Mouse (Mus musculus): ENCODE results near the gene Atrnl1. TPM values are rescaled to one million over a fixed set of nuclear protein-coding genes. Genes with fewer than 3 reads are reported as not detected.

The Atrnl1 gene
- total RNA-seq, 2 experiments from 2014 or later, result 64.3 to 71.3 TPM

DNA sequence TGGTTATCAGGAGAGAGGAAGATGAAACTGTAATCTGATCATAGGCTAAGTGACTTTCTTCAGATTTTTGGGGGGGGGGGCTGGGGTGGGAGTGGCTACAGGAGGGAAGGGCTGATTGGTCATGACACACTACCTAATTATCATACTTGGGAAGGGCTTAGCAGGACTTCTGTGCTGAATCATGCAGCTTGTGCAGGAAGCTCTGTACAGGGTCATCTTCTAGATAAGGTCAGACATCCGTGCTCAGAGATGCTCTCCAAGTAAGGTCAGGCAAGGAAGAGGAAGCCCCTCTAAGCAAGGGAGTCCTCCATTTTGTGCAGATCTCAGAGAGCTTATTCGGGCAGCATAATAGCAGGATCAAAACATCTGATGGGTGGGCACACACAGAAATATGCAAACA lies 454.7 kb downstream of the Atrnl1 start:
- DNase-seq (ENCODE audit: low spot score in 2 of 2), result no peak

DNA sequence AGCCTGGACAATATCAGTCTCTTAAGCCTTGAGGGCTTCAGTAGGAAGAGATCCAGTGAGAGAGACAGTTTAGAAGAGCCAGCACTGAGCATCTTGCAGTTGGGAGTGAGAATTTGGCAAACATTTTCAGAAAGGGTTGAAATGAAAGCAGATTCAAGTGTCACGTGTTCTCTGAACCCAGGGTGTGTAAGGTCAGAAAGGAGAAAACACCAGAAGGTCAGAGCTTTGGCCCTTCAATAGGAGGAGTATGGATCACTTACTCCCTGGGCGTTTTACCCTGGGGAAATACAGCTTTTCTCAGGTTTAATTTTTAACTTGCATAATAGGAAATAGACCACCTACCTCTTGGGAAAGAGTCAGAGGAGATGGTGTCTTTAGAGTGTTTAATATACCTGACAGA lies 457.3 kb downstream of the Atrnl1 start:
- no peak for DNase-seq (ENCODE audit: low spot score in 2 of 2)

DNA sequence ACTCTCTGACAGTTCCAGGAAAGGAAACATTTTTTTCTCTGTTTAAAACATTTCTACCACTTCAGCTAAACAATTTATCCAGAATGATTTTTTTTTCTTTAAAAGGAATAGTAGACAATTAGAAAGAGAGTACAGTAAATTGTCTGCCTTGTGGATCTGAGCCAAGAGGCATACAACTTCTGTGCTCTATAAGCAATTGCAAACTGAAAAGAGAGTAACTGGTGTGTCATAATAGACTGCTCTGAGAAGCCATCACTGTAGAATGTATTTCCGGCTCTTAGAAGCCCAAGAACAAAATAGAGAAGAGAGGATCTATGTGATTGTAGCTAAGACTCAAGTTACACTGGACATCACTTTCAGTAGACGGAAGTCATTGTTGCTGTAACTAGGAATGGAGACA lies 458.1 kb downstream of the Atrnl1 start:
- no peak for DNase-seq (ENCODE audit: low spot score in 2 of 2)

DNA sequence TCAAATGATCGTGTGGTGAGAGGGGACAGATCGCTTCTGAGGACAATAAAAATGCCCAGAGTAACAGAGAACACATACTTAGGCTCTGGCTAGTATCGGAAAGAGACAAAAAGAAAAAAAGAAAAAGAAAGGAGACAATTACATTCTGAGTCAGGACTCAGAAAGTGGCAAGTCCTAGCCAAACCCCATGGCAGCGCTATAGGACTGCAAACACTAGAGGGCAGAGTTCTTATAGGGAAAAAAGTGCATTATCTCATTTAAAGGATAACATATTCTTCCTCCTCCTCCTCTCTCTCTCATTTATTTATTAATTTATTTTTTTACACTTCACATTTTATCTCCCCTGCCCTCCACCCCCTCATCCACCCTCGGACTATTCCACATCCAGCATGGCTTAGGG lies 461.6 kb downstream of the Atrnl1 start:
- DNase-seq (ENCODE audit: low spot score in 2 of 2), result no peak

DNA sequence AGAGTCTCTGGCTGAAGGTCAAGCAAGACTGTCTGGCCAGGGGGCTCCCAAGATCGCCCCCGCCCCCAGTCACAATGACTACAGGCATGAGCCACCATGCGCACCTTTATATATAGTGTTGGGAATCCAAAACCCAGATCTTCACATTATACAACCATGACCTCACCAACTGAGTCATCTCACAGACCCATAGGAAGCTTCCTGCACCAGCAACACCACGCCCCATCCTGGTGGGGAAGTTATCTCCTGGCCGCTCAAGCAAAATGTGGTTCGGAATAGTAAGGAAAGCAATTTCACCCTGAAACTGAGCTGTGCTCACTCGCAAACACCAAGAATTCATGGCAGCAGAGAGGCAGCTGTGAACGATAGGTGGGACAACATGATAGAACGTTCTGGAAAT lies 462.0 kb downstream of the Atrnl1 start:
- no peak for DNase-seq (ENCODE audit: low spot score in 2 of 2)

DNA sequence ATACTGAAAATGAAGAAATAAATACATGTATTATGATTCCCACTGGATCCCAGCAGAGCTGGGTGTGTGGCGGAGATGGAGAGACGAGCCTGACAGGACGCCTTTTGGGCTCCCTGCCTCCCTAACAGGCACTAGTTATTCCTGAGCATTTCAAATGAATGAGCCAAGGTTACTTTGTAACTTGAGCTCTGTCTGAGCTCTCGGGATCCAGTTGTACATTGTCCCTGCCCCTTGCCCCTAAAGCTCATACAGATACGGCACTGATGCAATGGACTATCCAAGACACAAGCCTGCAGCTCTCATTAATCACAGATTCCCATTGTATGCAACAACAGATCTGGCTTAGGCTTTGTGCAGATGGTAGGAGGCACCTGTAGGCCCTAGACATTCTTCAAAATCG lies 464.4 kb downstream of the Atrnl1 start:
- no peak for DNase-seq (ENCODE audit: low spot score in 2 of 2)

DNA sequence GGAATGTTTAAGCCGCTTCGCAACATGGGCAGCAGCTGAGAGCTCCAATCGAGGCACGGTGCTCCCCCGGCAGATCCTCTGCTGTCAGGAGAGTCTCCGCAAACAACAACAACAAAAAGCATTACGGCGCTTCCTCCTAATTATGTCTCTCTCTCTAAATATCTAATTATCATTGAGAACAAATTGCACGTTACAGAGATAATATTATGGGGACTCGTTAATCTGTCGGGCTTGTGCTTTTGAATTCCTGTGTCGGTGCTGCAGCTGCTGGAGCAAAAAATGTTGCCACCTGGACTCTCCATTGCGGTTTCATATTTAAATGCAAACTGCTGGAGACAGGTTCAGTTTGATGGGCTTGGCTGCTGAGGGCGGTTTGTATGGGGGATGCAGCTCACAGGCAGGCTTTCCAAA lies 466.1 kb downstream of the Atrnl1 start:
- peak; percentile 14 to 20 for DNase-seq (ENCODE audit: low spot score in 2 of 2)

DNA sequence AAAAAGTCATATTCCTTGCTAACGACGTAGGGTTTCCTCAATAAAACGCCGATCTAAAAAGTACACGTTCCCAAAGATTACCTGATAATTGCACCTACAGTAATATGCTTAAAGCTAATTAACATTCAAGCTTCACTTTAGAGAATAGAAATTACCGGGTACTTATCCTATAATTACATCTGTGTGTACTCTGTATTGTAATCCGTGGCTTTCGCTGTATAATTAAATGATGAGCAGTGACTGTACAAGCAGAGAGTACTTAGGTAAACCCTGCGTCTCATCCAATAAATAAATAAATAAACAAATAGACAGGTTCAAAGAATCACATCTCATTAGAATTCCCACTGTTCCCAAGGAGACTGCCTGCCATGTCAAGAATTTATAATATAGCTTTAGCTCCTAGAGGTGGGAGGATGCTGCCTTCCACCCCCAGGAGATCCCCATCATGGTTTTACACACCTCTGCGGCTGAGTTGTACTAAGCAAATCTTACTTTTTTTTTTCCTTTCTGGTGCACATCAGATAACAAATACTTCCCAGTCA lies 466.8 kb downstream of the Atrnl1 start:
- DNase-seq (ENCODE audit: low spot score in 2 of 2), result no peak

DNA sequence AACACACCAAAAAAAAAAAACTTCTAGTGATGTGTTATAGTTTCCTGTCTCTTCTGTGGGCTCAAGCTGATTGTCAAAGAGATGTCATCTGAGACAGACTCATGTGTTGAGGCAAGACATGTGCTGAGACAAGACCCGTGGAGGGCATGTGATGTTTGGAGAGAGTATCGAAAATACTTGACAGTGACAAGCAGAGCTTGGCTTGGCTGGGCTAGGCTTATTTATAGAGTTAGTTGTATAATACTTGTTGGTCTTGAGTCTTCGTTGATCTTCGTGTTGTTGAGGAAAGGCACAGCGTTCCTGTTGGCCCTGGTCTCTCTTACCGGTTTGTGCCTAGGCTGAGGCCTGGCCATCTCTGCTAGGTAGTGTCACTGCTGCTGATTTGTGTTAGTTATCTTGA lies 469.3 kb downstream of the Atrnl1 start:
- no peak for DNase-seq (ENCODE audit: low spot score in 2 of 2)

DNA sequence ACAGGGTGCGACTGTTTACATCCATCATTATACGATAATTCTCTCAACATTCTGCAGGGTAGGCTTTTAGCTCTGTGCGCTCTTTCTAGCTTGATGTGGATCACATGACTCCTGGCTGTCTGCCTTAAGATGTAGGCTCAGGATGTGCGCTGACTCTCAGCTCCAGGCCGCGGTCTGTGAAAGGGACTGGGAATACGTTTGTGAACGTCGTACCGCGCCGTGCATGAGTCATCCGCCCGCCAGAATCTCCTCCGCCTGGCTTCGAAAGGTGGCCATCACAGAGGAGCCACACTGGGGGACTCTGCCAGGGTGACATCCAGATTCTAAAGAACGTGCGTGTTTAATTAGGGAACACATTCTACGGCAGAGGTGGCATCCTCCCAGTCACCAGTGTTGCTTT lies 471.9 kb downstream of the Atrnl1 start:
- DNase-seq (ENCODE audit: low spot score in 2 of 2), result peak; percentile 31 to 40

DNA sequence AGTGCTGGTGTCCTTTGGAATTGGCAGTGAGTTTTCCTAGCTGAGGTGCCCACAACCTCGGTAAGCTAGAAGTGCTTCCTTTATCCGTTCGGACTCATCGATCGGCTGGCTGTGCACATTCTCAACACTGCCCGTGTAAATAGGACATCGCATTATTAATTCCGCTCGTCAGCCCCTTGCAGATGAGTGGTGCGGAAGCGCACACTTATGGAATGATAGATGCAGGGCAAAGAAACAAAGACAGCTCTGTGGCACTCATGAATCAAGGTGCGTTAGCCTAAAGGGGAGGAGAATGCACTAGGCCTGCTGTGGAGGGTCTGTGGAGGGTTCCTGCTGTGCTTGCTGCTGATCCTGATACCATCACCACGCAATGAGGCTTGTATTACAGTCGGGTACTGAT lies 474.0 kb downstream of the Atrnl1 start:
- no peak for DNase-seq (ENCODE audit: low spot score in 2 of 2)

DNA sequence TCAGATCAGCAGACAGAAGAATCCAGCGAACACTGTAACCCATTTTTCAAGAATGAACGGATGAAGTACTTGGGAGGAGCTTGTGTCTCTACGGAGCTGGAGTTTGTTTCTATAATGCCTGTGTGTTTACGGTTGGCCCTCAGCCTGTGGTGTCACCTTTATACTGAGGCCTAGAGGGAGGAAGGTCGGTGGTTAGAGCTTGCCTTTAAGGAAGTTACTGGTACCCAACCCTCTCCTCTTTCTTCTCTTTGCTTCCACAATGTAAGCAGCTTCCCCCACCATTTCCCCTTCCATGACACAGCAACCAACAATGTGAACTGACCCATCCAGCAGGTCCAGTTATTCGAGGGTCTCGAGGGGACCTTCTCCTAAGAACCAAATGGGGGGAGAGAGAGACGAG lies 475.9 kb downstream of the Atrnl1 start:
- no peak for DNase-seq (ENCODE audit: low spot score in 2 of 2)

DNA sequence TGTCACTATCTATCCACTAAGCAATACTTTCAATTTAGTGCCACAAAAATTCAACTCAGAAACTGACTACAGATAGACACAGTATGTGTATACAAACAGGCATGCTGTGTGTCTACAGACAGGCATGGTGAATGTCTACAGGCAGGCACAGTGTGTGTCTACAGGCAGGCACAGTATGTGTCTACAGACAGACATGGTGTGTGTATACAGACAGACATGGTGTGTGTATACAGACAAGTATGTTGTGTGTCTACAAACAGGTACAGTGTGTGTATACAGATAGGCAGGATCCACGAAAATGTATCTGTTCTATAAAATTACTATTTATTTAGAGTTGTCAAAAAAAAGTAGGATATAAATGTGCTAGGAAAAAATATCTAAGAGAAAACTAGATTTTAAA lies 477.1 kb downstream of the Atrnl1 start:
- no peak for DNase-seq (ENCODE audit: low spot score in 2 of 2)

DNA sequence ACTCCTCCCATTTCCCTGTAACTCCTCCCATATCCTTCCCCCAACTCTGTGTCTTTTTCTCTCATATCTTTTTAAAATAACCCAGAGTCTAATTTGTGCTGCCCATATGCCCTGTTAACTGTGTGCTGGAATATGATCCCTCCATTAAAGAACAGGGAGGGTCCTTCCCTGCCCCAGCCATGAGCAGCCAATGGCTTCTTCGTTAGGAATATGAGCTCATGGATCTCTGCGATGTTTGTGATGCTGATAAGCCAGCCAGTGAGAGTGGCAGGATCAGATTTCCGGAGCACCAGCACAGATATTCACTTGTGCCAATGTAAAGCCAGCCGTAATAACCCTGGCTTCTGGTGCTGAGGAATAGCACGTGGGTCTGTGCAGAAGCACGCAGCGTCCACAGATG lies 477.6 kb downstream of the Atrnl1 start:
- no peak for DNase-seq (ENCODE audit: low spot score in 2 of 2)

DNA sequence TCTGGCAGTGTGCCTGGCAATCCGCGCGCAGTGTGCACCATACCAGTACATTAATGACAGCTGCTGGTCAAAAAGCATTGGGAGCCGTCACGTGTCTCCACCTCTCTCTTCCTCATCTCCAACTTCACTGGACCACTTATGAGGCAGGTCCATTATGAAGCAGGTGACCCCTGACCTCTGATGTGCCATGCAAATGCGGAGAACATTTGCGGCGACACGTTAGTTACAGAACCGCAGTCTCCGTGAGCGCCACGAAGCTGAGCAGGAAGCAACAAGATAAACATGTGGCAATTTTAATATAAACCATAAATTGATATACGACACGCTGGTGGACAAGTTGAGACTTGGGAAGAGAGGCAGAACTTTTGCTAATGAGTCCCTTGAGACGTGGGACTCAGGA lies 481.1 kb downstream of the Atrnl1 start:
- no peak for DNase-seq (ENCODE audit: low spot score in 2 of 2)

DNA sequence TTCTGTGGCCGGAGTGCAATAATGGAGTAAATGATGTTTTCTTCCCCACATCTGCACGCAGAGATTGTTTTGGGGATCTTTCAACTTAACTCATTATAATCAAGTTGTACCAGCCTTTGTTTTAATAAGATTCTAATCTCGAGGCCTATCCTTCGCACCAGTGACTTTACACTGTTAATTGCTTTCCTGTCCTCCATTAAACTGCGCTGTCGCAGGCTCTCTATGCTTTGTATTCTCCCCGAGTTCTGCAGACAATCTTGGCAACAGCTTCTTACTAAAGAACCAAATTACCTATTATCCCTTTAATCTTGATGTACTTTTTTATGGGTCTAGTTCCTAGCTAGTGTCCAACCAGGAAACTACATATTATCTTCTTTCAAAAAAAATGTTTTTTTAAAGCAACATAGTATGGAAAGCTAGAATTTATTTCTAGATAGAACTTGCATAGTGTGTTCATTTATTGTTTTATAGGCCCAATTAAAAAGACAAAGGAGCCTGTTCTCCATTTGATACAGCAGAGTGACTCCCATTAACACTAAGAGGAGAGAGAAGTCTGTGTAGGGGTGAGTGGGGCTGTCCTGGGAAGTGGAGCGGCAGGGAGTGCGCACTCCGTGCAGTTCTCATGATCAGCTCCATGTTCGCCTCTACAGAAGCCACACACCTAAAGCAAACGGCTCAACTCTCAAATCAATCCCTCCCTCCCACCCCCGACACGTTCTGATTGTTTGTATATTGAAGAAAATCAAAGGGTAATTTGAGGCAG lies 484.1 kb downstream of the Atrnl1 start:
- DNase-seq (ENCODE audit: low spot score in 2 of 2), result no peak

DNA sequence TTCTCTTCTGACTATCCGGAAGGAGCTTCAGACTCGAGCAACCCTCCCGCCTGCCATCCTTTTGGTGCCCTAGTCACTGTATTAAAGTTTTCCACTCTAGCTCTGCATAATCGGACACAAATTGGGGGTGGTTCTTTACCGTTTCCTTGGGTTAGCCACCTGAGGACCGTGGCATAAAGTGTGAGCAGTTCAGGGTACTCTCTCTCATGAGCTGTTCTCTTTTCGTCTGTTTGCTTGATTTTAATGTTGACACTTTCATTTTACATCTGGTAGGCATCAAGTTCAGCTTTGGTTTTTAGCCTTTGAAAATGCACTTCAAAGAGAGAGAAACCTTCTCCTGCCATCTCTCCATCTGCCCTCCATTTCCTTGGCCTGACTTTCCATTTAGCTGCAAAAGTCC lies 484.9 kb downstream of the Atrnl1 start:
- no peak for DNase-seq (ENCODE audit: low spot score in 2 of 2)

DNA sequence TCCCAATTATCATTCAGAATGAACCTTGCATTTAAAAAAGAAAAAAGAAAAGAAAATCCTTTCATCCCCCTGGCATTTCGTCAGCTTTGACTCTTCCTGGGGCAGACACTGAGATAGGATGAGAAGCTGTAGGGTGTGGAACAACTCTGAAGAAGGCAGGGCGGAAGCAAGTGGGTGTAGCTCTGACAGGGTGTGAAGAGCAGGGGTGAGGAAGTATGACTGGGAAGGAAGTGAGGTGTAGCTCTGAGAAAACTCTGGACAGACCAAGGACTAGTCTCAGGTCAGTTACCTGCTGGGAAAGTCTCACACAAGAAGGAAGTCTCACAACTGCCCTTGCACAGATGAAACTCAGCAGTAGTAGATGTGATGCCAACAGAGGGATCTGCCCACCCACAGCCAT lies 486.4 kb downstream of the Atrnl1 start:
- no peak for DNase-seq (ENCODE audit: low spot score in 2 of 2)

DNA sequence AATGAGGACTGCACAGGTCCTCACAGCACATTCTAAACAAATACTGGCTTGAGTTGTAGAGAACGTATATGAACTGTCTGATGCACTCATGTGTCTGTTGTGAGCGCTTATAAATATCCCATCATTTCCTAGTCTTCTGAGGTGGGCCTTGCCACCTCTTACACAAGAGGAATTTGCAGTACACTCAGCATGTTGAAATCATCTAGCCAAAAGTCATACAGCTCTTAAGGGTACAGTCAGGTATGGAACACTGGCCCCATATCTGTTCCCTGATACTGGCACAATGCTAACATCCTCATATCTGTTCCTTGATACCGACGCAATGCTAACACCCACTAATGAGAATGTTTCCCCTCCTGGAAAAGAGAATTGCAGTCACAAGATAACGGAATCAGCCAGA lies 488.7 kb downstream of the Atrnl1 start:
- no peak for DNase-seq (ENCODE audit: low spot score in 2 of 2)

DNA sequence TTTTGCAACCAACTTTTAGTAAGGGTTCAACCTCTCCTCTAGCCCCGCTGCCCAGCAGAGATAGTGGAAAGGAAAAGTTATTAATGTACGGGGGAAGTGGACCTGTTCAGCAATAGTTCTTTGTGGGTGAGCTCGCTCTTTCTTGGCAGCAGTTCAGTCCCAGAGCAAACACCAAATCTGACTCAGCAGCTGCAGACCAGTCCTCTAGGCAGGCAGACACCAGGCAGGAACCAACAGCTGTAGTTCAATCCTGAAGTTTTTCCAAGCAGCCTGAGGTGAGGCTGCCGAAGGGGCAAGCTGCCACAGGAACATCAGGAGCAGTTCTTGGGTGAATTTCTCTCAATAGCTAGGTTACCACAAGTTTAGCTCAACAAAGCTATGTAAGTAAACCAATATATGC lies 489.5 kb downstream of the Atrnl1 start:
- DNase-seq (ENCODE audit: low spot score in 2 of 2), result no peak

DNA sequence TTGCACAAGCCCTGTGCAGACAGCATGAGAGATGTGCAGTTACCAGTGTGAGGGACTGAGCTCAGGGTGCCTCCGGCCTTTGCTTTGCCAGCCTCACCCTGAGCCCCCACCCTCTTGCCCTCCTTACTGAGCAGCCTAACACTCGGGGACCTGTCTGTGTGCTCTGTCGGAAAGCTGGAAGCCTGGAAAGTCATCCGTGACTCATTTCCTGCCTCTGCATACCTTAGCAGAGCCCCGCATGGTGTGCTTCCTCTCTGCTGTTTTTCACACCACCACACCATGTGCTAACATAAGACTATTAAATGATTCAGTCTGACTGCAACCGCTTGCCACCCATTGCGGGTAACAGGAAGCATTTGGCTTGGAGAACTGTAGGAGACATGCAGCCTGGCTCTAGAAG lies 493.7 kb downstream of the Atrnl1 start:
- DNase-seq (ENCODE audit: low spot score in 2 of 2), result peak; percentile 44 to 74

DNA sequence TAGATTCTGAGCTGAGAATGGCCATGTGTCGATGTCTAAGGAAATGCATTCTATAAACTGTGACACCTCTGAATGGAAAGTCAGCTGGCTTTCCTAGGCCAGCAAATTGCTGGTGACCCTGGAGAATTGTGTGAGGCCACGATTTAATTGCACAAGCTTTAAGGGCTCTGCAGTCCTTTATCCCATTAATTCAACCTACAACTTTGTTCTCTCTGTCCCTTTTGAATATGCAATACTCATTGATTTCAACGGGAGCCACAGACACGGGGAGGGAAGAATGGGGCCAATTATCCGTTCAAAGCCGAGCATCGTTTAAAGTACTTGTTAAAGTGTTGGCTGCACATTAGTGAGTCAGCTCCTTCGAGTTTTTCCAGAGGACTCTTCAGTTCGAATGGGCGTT lies 496.8 kb downstream of the Atrnl1 start:
- peak in 1 of 2 experiments; percentile 24 for DNase-seq (ENCODE audit: low spot score in 2 of 2)

DNA sequence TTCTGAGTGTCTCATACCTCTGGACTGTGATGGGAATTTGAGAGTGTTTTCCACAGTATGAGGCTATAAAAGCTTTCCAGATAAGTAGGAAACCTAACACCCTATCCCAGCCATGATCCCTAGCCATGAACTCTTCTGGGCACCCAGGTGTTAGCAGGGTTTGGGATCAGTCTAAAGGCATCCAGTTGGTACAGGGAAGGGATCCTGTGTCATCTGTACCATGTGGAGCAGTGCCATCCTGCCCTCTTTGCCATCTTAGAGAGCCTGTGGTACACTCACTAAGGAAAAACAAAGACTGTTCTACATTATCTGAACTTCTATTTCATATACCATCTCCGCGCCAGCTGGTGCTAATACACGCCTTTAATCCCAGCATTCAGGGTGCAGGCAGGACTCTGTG lies 499.7 kb downstream of the Atrnl1 start:
- DNase-seq (ENCODE audit: low spot score in 2 of 2), result no peak

Measured in layer of hippocampus, adult 18-20 months (tissue).